Mouse (Mus musculus) midbrain, postnatal 0 days (tissue): ENCODE measurements around the gene Polr2j. TPM values are rescaled to one million over a fixed set of nuclear protein-coding genes. Genes with fewer than 3 reads are reported as not detected.
A peak's percentile ranks its signal among the peaks of the same experiment; 100 is the strongest.

ENCODE experiments used
- ATAC-seq: fragments of 200-750 bp; cut with Nextera tagmentation; 2 replicates; pipeline ENCODE4 v1.8.0; 2017; ENCODE audit warnings: moderate number of reproducible peaks, mild to moderate bottlenecking, moderate TSS enrichment, moderate library complexity; ENCODE audit not compliant: low FRiP score
- DNase-seq: peaks from one replicate; pipeline ENCODE4 v3.0.0-alpha.2; 2015; ENCODE audit warnings: low spot score
- H3K27ac ChIP-seq: fragments of 300-500 bp; sonication (generic); 2 replicates; pipeline ENCODE4 v1.5.1; 2014; ENCODE audit warnings: low read depth, mild to moderate bottlenecking, low read length, mixed read lengths
- H3K27me3 ChIP-seq: fragments of 300-500 bp; sonication (generic); 2 replicates; pipeline ENCODE4 v1.6.1; 2014; ENCODE audit warnings: low read length, control low read depth, mixed read lengths; ENCODE audit not compliant: insufficient read depth
- H3K36me3 ChIP-seq: fragments of 300-500 bp; sonication (generic); 2 replicates; pipeline ENCODE4 v1.6.1; 2014; ENCODE audit warnings: low read length, control low read depth, mixed read lengths; ENCODE audit not compliant: insufficient read depth
- H3K4me1 ChIP-seq: fragments of 300-500 bp; sonication (generic); 2 replicates; pipeline ENCODE4 v1.6.1; 2014; ENCODE audit warnings: mild to moderate bottlenecking, control low read depth, antibody characterized with exemption, low read length, mixed read lengths; ENCODE audit not compliant: insufficient read depth
- H3K4me2 ChIP-seq: fragments of 300-500 bp; sonication (generic); 2 replicates; pipeline ENCODE4 v1.6.1; 2014; ENCODE audit warnings: low read depth, mild to moderate bottlenecking, low read length, mixed read lengths; ENCODE audit not compliant: poor library complexity, severe bottlenecking
- H3K4me3 ChIP-seq: fragments of 300-500 bp; sonication (generic); 2 replicates; pipeline ENCODE4 v1.5.1; 2014; ENCODE audit warnings: low read depth, mild to moderate bottlenecking, low read length, moderate library complexity
- H3K9ac ChIP-seq: fragments of 300-500 bp; sonication (generic); replicated peaks from 2 replicates; pipeline ENCODE4 v1.6.1; 2014; ENCODE audit warnings: mild to moderate bottlenecking, low read length, moderate library complexity, mixed read lengths; ENCODE audit not compliant: poor library complexity, severe bottlenecking
- H3K9me3 ChIP-seq: fragments of 300-500 bp; sonication (generic); 2 replicates; pipeline ENCODE4 v1.6.1; 2016; ENCODE audit warnings: low read length, control low read depth
- CTCF ChIP-seq: IDR thresholded peaks from 2 replicates; pipeline ENCODE4 v1.5.1; 2016; ENCODE audit warnings: antibody characterized with exemption, mild to moderate bottlenecking
- WGBS: fragments of 180-500 bp; shearing (Covaris S2); extraction: QIAGEN DNeasy Blood & Tissue Kit; methylation state at CpG from one replicate; pipeline ENCODE4 v1.1.7; 2014; 5-methylcytosine and 5-hydroxymethylcytosine counted together
- polyA plus RNA-seq: library from polyadenylated mRNA; unstranded; fragments of >200 nt; fragmentation: Nextera tagmentation; extraction: Ambion mirVana; gene quantifications from 2 replicates; pipeline ENCODE4 v1.2.1, GENCODE M21; 2015
- total RNA-seq: library from RNA; depleted of rRNA; stranded (reverse); fragments of >200 nt; gene quantifications from 2 replicates; pipeline ENCODE4 v1.2.3, GENCODE M21; 2014

Gene Polr2j
- total and polyA plus RNA-seq, 2 experiments from 2014 or later: 142 to 237 TPM

DNA sequence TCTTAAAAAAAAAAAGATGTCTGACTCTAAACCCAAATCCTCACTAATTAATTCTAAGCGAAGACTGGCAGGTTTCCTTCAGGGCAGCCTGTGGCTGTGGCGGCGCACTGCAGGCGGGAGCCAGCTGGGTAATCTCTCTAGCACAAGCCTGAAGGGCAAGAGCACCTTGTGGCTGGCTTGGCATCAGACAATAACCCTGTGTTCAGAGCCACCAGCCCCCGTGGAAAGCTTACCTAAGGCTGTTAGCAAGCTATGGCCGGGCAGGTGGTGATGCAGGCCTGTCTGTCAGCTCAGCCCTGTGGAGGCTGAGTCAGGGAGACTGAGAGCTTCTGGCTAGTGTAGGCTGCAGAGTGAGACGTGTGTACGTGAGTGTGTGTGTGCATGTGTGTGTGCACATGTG is 48.8 kb downstream of the Polr2j start:
- Histone ChIP-seq H3K9me3 (no peaks in the 10 kb centered on the region), H3K9ac (no peak overlapping the region), H3K4me1 (peaks cover 5% of the 10 kb centered on the region; the same call in 1 of the 2 replicates), H3K4me3 (no peak overlapping the region), H3K27me3 (no peaks in the 10 kb centered on the region), H3K4me2 (no peak overlapping the region), H3K36me3 (peaks cover 24% of the 10 kb centered on the region), H3K27ac (no peak overlapping the region)
- 60% methylated on average over 8 of the region's 8 CpGs for WGBS
- ATAC-seq (no peak), DNase-seq (peak; percentile 45)
- no peak for TF ChIP-seq CTCF

GRCm38 (mm10) chr5:136167296-136167695 is 50.9 kb downstream of the Polr2j start:
- Histone ChIP-seq H3K9me3 (no peaks in the 10 kb centered on the region), H3K4me2 (no peak overlapping the region), H3K27ac (no peak overlapping the region), H3K4me3 (no peak overlapping the region), H3K4me1 (peaks cover 5% of the 10 kb centered on the region; the same call in 1 of the 2 replicates), H3K36me3 (peaks cover 11% of the 10 kb centered on the region), H3K9ac (no peak overlapping the region), H3K27me3 (no peaks in the 10 kb centered on the region)
- WGBS: 99% methylated on average over 4 of the region's 4 CpGs
- no peak for TF ChIP-seq CTCF
- ATAC-seq: no peak
- DNase-seq: no peak

- H3K4me1 ChIP-seq: peaks cover 5% of the 10 kb centered on the region; the same call in 1 of the 2 replicates
- DNase-seq (no peak), ATAC-seq (no peak)
- H3K36me3 ChIP-seq: peaks cover 11% of the 10 kb centered on the region
- no peak overlapping the region for H3K27ac ChIP-seq
- H3K9me3 ChIP-seq: no peaks in the 10 kb centered on the region
- WGBS: 93% methylated on average over 3 of the region's 3 CpGs
- H3K4me3 ChIP-seq: no peak overlapping the region
- H3K4me2 ChIP-seq: no peak overlapping the region
- no peaks in the 10 kb centered on the region for H3K27me3 ChIP-seq
- TF ChIP-seq CTCF: peak; percentile 54
- no peak overlapping the region for H3K9ac ChIP-seq
These were observed 51.6 kb downstream of the Polr2j start for GRCm38 (mm10) chr5:136168071-136168470.

GRCm38 (mm10) chr5:136169626-136170511 is 53.4 kb downstream of the Polr2j start:
- 9% methylated on average over 15 of the region's 15 CpGs for WGBS
- peak overlapping the region; percentile 84 for H3K27ac ChIP-seq
- no peaks in the 10 kb centered on the region for H3K9me3 ChIP-seq
- peak; percentile 48 for DNase-seq
- peaks cover 9% of the 10 kb centered on the region for H3K36me3 ChIP-seq
- peak overlapping the region; percentile 74 for H3K9ac ChIP-seq
- H3K4me2 ChIP-seq: peak overlapping the region; percentile 81
- TF ChIP-seq CTCF: no peak
- ATAC-seq: peak; percentile 28
- peak overlapping the region; percentile 55 for H3K4me3 ChIP-seq
- H3K4me1 ChIP-seq: peaks cover 5% of the 10 kb centered on the region; the same call in 1 of the 2 replicates
- no peaks in the 10 kb centered on the region for H3K27me3 ChIP-seq

- ATAC-seq (peak; percentile 82), DNase-seq (peak; percentile 89)
- Histone ChIP-seq H3K4me2 (peak within 1 kb of the TSS; percentile 81), H3K4me3 (peak within 1 kb of the TSS; percentile 55), H3K4me1 (peaks cover 5% of the 10 kb centered on the region; the same call in 1 of the 2 replicates), H3K36me3 (0 out of 2 replicates have a peak, but pooled peaks cover 4% of the 10 kb centered on the region), H3K27ac (peak within 1 kb of the TSS; percentile 84), H3K9me3 (no peaks in the 10 kb centered on the region), H3K9ac (peak within 1 kb of the TSS; percentile 74), H3K27me3 (no peaks in the 10 kb centered on the region)
- no peak for TF ChIP-seq CTCF
- 2% methylated on average over 49 of the region's 49 CpGs for whole genome bisulfite sequencing
These were observed 54.3 kb downstream of the Polr2j start, which contains the start of gene Orai2 for GRCm38 (mm10) chr5:136170512-136171362. Orai2 (minus strand) TSS chr5:136170713.
